Mouse (Mus musculus) hindbrain, embryonic 10.5 days (tissue): ENCODE data around the gene Ints11. TPM values are rescaled to one million over a fixed set of nuclear protein-coding genes. Genes with fewer than 3 reads are reported as not detected.

ENCODE experiments used
- DNase-seq: peaks from one replicate; pipeline ENCODE4 v3.0.0-alpha.2; 2017; ENCODE audit warnings: low spot score
- H3K27ac ChIP-seq: fragments of 300-500 bp; sonication (generic); 2 replicates; pipeline ENCODE4 v1.5.1; 2016; ENCODE audit warnings: mild to moderate bottlenecking, moderate library complexity
- H3K27me3 ChIP-seq: fragments of 300-500 bp; sonication (generic); 2 replicates; pipeline ENCODE4 v1.6.1; 2016; ENCODE audit warnings: mild to moderate bottlenecking; ENCODE audit not compliant: poor library complexity, insufficient read depth, severe bottlenecking
- H3K36me3 ChIP-seq: fragments of 300-500 bp; sonication (generic); 2 replicates; pipeline ENCODE4 v1.6.1; 2016; ENCODE audit warnings: mild to moderate bottlenecking, moderate library complexity
- H3K4me1 ChIP-seq: fragments of 300-500 bp; sonication (generic); replicated peaks from 2 replicates; pipeline ENCODE4 v1.6.1; 2016; ENCODE audit warnings: mild to moderate bottlenecking
- H3K4me3 ChIP-seq: fragments of 300-500 bp; sonication (generic); 2 replicates; pipeline ENCODE4 v1.5.1; 2016; ENCODE audit warnings: mild to moderate bottlenecking, moderate library complexity
- H3K9me3 ChIP-seq: fragments of 300-500 bp; sonication (generic); 2 replicates; pipeline ENCODE4 v1.6.1; 2016; ENCODE audit warnings: mild to moderate bottlenecking, moderate library complexity
- WGBS: fragments of 180-500 bp; shearing (Covaris S2); methylation state at CpG from one replicate; pipeline ENCODE4 v1.1.7; 2016; 5-methylcytosine and 5-hydroxymethylcytosine counted together
- polyA plus RNA-seq: library from polyadenylated mRNA; unstranded; fragments of >200 nt; fragmentation: Nextera tagmentation; extraction: Ambion mirVana; gene quantifications from 2 replicates; pipeline ENCODE4 v1.2.1, GENCODE M21; 2016

Gene Ints11
- polyA plus RNA-seq, 1 experiment from 2014 or later = 103 TPM

DNA sequence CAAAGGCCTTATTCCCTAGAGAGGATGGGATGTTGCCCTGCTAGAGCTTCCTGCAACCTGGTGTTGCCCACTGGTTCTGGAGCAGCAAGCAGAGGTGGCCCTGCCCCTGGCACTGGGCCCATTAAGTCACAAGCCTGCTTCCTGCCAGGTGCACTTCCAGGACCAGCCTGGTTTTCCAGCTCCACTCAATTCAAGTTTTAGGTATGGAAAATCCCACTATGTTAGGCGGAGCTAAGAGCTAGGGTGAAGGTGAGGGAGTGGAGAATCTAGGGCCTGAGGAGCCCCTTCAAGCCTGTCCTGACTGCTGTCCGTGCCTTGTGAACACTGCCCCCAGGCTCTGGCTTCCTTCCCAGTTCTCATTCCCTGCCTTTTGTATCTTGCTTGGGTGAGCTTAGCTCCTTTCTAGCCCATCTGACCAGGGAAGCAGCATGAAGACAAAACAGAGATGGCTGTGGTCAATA lies 17.4 kb upstream of the Ints11 start:
- Histone ChIP-seq H3K9me3 (no peaks in the 10 kb centered on the region), H3K36me3 (peaks cover 59% of the 10 kb centered on the region), H3K27me3 (no peaks in the 10 kb centered on the region), H3K4me1 (peaks cover 35% of the 10 kb centered on the region), H3K4me3 (no peak overlapping the region), H3K27ac (no peak overlapping the region)
- no peak for DNase-seq
- WGBS = 90% methylated on average over 2 of the region's 2 CpGs

DNA sequence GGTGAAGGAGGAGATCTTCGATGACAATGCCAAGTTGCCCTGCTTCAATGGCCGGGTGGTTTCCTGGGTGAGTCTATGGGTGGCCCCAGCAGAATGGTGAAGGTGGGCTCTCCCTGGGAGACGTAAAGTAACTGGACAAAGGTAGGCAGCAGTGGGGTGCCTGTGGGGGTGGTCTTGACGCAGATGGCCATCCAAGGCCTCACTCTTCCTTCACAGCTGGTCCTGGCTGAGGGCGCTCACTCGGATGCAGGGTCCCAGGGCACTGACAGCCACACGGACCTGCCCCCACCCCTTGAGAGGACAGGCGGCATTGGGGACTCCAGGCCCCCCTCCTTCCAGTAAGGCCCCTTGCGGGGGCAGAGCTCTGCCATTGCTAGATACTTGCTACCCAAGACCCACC lies 15.9 kb upstream of the Ints11 start:
- H3K27me3 ChIP-seq = no peaks in the 10 kb centered on the region
- WGBS = 88% methylated on average over 9 of the region's 9 CpGs
- DNase-seq = no peak
- no peaks in the 10 kb centered on the region for H3K9me3 ChIP-seq
- no peak overlapping the region for H3K27ac ChIP-seq
- H3K36me3 ChIP-seq = peaks cover 74% of the 10 kb centered on the region
- H3K4me3 ChIP-seq = no peak overlapping the region
- H3K4me1 ChIP-seq = peaks cover 24% of the 10 kb centered on the region

DNA sequence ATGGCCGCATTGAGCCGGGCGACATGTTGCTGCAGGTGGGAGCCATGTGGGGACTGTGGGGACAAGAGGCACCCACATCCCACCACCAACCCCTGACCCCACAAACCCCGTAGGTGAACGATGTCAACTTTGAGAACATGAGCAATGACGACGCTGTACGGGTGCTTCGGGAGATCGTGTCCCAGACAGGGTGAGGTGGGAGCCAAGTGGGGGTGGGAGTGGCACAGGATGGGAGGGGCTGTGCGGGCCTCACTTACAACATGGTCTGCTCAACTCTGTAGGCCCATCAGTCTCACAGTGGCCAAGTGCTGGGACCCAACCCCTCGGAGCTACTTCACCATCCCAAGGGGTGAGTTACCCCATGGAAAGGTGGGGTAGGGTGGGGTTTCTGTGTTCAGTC lies 14.4 kb upstream of the Ints11 start:
- WGBS = 96% methylated on average over 12 of the region's 12 CpGs
- DNase-seq = no peak
- no peaks in the 10 kb centered on the region for H3K27me3 ChIP-seq
- H3K4me1 ChIP-seq = peaks cover 9% of the 10 kb centered on the region
- H3K27ac ChIP-seq = no peak overlapping the region
- no peaks in the 10 kb centered on the region for H3K9me3 ChIP-seq
- no peak overlapping the region for H3K4me3 ChIP-seq
- peaks cover 89% of the 10 kb centered on the region for H3K36me3 ChIP-seq

DNA sequence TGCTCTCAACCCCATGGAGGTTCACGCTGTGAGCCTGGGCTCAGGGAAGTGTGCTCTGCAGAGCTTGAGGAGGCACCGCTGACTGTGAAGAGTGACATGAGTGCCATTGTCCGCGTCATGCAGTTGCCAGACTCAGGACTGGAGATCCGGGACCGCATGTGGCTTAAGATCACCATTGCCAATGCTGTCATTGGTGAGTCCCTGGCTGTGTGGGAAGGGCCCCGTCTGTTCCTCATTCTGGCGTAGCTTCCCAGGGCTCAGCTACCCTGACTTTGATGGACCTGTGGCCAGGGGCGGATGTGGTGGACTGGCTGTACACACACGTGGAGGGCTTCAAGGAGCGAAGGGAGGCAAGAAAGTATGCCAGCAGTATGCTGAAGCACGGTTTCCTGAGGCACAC lies 13.3 kb upstream of the Ints11 start:
- WGBS = 93% methylated on average over 12 of the region's 12 CpGs
- H3K9me3 ChIP-seq = no peaks in the 10 kb centered on the region
- peaks cover 91% of the 10 kb centered on the region for H3K36me3 ChIP-seq

DNA sequence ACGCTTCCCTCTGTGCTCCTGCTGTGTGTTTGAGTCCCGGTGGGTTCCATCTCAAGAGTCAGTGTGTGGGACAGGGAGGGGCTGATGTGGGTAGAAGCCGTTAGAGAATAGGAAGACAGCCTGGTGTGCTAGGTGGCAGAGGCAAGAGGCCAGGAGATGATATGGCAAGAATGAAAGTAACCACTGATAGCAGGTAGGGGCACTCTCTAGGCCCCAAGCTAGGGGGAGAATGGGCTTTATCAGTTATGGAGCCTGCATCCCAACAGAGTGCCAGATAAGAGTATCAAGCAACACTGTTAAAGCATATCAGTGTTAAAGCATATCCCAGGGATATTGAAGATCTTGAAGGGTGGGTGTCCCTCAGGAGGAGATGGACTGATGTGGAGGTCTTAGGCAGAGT lies 12.5 kb upstream of the Ints11 start:
- H3K9me3 ChIP-seq = no peaks in the 10 kb centered on the region
- no peak overlapping the region for H3K27ac ChIP-seq
- H3K27me3 ChIP-seq = no peaks in the 10 kb centered on the region
- no peak for DNase-seq
- peaks cover 96% of the 10 kb centered on the region for H3K36me3 ChIP-seq
- WGBS = 84% methylated on average over 3 of the region's 3 CpGs
- no peak overlapping the region for H3K4me3 ChIP-seq
- H3K4me1 ChIP-seq = no peaks in the 10 kb centered on the region

More for the DNA sequence above, 13.3 kb upstream of the Ints11 start:
- no peak overlapping the region for H3K4me3 ChIP-seq
- H3K27me3 ChIP-seq = no peaks in the 10 kb centered on the region
- H3K27ac ChIP-seq = no peak overlapping the region
- no peaks in the 10 kb centered on the region for H3K4me1 ChIP-seq
- DNase-seq = no peak

DNA sequence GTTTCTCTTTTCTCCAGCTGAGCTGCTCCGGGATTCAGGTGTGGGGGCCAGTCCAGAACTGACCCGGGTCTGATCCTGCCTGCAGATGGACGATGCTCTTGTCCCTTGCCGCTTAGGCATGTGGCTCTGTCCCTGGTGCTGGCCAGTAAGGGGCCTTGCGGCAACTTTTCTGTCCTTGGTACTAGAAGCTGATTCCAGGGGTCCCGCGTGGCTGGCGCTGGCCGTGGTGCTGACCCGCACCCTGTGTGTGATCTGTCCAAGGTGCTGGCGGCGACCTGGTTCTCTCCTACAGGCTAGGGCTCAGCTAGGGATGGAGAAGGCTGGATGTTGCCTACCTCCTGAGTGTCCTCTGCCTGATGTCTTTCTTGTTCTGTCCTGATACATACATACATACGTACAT lies 10.0 kb upstream of the Ints11 start:
- 28% methylated on average over 13 of the region's 13 CpGs for WGBS
- Histone ChIP-seq H3K4me3 (no peak overlapping the region), H3K27ac (no peak overlapping the region), H3K36me3 (peaks cover 84% of the 10 kb centered on the region), H3K27me3 (no peaks in the 10 kb centered on the region), H3K9me3 (no peaks in the 10 kb centered on the region), H3K4me1 (no peaks in the 10 kb centered on the region)
- DNase-seq = peak; percentile 82

DNA sequence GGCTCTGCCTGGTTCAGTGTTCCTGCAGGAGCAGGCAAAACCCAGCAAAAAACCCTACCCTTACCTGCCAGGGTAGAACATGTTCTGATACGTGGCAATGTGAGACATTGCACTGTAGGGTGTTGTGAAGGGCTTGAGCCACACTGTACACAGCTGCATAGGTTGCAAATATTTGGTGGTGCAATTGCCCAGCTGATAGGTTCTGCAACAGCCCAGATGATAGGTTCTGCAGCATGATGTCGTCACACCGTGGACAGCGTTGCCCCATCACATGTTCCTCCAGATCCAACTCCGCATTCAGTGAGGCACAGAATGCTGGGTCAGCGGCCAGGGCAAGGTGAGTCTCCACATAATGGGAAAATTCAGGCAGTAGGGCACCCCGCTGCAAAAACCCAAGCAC lies 7.6 kb upstream of the Ints11 start:
- Histone ChIP-seq H3K9me3 (no peaks in the 10 kb centered on the region), H3K27ac (no peak overlapping the region), H3K4me3 (no peak overlapping the region), H3K27me3 (no peaks in the 10 kb centered on the region), H3K4me1 (no peaks in the 10 kb centered on the region), H3K36me3 (peaks cover 84% of the 10 kb centered on the region)
- DNase-seq = no peak
- WGBS = 95% methylated on average over 7 of the region's 7 CpGs

DNA sequence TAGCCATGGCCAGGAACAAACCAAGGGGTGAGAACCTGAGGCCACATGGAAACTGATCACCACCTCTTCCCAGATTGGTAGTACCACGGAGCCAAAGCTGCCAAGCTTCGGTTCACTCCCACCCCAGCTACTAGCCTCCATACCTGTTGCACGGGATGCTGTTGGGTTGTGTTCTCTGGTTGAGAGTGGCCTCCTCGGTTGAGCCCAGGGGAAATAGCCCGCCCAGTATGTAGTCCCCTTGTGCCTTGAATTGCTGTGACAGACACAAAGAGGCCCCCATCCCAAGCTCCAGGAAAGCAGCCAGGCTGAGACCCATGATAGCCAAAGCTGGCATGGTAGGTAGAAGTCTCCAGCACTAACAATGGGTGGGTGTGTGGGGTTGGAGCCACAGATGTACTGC lies 6.3 kb upstream of the Ints11 start, which contains the start of gene Tas1r3:
Tas1r3 (minus strand) TSS at position 362 of the 400 bp plus-strand sequence.
- H3K4me1 ChIP-seq = peaks cover 1% of the 10 kb centered on the region; the same call in 1 of the 2 replicates
- no peaks in the 10 kb centered on the region for H3K9me3 ChIP-seq
- H3K4me3 ChIP-seq = no peak within 1 kb of the TSS
- 84% methylated on average over 5 of the region's 5 CpGs for WGBS
- H3K36me3 ChIP-seq = peaks cover 75% of the 10 kb centered on the region
- no peak within 1 kb of the TSS for H3K27ac ChIP-seq
- H3K27me3 ChIP-seq = no peaks in the 10 kb centered on the region
- no peak for DNase-seq

DNA sequence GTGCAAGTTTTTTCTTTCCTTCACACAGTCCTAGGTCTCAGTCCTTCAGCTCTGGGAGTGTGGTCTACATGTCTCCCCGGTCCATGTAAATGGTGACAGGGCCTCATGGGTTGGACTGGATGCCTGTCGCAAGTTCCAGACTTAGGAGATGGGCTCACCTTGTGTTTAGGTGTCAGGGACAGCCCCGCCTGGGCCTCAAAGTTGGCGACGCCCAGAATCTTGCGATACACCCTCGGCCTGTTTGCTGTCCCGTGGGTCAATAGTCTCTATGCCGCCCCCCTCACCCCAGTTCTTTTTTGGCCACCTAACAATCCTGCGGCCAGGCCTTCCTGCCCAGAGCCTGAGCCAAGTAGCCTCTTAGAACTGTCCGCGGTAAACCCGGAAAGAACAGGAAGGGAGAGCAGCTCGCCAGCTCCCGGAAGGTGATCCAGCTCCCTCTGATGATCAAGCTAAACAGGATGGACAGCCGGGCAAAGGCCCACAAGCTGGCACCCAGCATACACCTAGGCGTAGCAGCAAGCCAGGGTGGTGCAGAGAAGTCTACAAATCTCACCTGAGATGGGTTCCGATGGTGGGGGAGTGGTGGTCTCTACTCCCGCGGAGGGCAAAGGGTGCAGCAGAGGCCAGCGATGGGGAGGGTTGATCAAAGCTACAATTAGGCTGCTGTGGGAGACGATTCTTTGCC lies 590 bp upstream of the Ints11 start:
- Histone ChIP-seq H3K27me3 (no peaks in the 10 kb centered on the region), H3K27ac (peak overlapping the region; percentile 91)

DNA sequence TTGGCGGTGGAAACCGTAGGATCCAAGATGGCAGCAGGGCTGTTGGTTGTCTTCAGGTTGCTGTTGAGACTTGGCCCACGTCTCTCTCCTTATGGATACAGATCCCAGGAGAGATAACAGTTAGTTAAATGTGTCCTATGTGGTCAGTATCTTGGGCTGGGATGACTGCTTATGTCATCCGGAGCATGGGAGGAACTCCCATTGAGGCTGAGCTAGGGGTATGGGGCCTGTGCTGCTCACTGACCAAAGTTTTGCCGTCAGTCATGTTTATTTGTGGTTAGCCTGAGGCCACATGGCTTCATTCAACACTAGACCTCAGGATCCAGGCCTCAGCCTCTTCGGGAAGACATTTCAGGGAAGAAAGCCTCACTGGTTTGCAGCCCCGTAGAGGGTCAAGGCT lies 2.1 kb downstream of the Ints11 start:
- peaks cover 62% of the 10 kb centered on the region for H3K36me3 ChIP-seq
- WGBS = 93% methylated on average over 7 of the region's 7 CpGs
- H3K9me3 ChIP-seq = no peaks in the 10 kb centered on the region
- H3K27me3 ChIP-seq = no peaks in the 10 kb centered on the region
- no peak for DNase-seq
- peaks cover 28% of the 10 kb centered on the region for H3K4me1 ChIP-seq
- no peak overlapping the region for H3K27ac ChIP-seq
- no peak overlapping the region for H3K4me3 ChIP-seq

More for the DNA sequence above, 590 bp upstream of the Ints11 start:
- 10% methylated on average over 22 of the region's 22 CpGs for WGBS
- H3K4me3 ChIP-seq = peak overlapping the region; percentile 87
- peaks cover 58% of the 10 kb centered on the region for H3K36me3 ChIP-seq
- no peaks in the 10 kb centered on the region for H3K9me3 ChIP-seq
- no peak for DNase-seq
- peaks cover 28% of the 10 kb centered on the region for H3K4me1 ChIP-seq

DNA sequence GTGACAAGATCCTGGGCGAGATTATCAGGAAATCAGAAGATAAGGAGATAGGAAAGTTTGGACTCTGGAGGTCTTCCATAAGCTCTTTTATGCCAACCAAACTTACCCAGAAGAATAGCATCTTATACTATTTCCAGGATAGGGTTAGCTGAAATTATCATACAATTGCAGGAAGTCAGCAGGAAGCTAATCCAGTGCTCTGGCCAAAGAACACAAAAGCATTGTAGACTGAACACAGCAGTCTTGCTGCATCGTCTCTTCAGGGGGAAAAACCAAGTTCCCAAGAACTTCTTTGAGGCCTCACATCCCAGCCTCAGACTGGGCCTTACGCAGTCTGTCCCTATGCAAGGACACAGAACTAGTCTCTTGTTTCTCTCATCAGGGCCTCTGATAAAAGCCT lies 14.2 kb downstream of the Ints11 start:
- 90% methylated on average over 3 of the region's 3 CpGs for WGBS
- H3K36me3 ChIP-seq = peaks cover 89% of the 10 kb centered on the region

DNA sequence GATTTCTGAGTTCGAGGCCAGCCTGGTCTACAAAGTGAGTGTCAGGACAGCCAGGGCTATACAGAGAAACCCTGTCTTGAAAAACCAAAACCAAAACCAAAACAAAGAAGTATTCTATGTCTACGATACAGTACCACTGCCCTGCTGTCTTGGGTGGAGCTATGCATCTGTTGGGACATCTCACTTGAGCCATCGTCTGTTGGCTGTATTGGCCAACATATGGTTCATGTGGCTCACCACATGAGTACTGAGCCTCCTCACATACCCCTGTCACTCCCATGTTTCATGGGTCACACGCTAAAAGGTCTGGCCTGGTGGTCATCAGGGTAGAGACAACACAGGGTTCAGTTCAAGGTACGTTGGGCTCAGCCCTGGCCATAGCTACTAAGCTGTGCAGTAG lies 17.0 kb downstream of the Ints11 start:
- no peak overlapping the region for H3K27ac ChIP-seq
- WGBS = 94% methylated on average over 5 of the region's 5 CpGs
- H3K36me3 ChIP-seq = peaks cover 83% of the 10 kb centered on the region
- H3K4me1 ChIP-seq = peaks cover 18% of the 10 kb centered on the region
- no peaks in the 10 kb centered on the region for H3K9me3 ChIP-seq
- H3K4me3 ChIP-seq = no peak overlapping the region
- H3K27me3 ChIP-seq = no peaks in the 10 kb centered on the region
- DNase-seq = no peak

More for the DNA sequence above, 14.2 kb downstream of the Ints11 start:
- Histone ChIP-seq H3K27ac (no peak overlapping the region), H3K4me1 (no peaks in the 10 kb centered on the region), H3K27me3 (no peaks in the 10 kb centered on the region), H3K9me3 (no peaks in the 10 kb centered on the region), H3K4me3 (no peak overlapping the region)
- no peak for DNase-seq

DNA sequence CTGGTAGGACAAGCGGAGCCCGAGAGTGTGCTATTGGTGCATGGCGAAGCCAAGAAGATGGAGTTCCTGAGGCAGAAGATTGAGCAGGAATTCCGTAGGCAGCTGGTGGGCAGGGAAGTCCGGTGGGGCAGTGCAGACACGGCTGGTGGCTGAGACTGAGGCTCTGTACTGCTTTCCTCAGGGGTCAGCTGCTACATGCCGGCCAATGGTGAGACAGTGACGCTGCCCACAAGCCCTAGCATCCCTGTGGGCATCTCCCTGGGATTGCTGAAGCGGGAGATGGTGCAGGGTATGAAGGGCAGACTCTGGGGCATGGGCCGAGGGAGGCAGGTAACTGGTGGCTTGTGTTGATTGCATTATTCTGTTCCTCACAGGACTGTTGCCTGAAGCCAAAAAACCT lies 18.3 kb downstream of the Ints11 start:
- WGBS = 92% methylated on average over 10 of the region's 10 CpGs
- H3K27ac ChIP-seq = no peak overlapping the region
- peaks cover 21% of the 10 kb centered on the region for H3K4me1 ChIP-seq
- H3K27me3 ChIP-seq = no peaks in the 10 kb centered on the region
- H3K4me3 ChIP-seq = no peak overlapping the region
- no peak for DNase-seq
- peaks cover 75% of the 10 kb centered on the region for H3K36me3 ChIP-seq
- no peaks in the 10 kb centered on the region for H3K9me3 ChIP-seq
